Mouse (Mus musculus): Measurements from ENCODE around the gene Kctd12b.
"Not testable (repeated sequence)": the region's sequence is repeated elsewhere in the genome, so short reads cannot be mapped to it uniquely, and the experiment has no call there.

Kctd12b gene

GRCm38 (mm10) chrX:153695782-153696395 is at the start of gene Kctd12b:
Gene Kctd12b, minus strand, starts transcription at chrX:153696391.
- peak; percentile 3 for DNase-seq (ENCODE audit: low spot score)

DNA sequence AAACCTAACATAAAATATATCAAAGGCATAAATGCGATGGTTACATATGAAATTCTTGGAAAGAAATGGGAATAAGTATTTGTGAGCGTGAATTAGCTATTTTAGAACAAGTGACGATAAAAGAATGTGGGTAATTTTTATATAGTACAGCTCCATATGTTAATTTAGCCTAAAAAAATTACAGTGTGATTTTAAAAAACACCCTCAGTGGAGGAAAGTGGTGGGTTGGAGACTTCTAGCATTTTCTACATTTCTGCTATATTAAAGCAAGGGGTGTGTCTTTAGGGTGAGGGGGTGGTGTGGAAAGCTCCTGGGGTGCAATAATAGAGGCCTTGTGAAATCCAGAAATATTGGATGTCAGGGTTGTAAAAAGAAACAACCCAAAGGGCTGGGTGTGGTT is 46.3 kb upstream of the Kctd12b start:
- no peak for DNase-seq (ENCODE audit: low spot score)

DNA sequence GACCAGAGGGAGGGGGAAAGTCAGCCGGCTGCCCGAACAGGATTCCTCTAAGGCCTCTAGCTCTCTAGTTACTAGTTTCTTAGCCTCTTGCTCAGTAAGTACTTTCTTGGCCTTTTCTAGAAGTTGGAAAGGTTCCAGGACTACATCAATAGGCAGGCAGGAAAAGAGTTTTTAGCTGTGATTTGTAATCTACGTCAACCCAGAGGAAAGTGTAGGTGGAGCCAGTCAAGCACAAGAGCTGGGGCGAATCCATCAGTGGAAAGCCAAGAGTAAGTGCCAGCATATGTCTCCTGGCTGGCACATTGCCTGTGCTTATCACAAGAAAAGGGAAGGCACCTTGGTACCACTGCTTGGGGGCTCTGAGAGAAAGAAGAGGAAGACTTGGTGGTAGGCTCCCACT is 39.5 kb upstream of the Kctd12b start:
- no peak for DNase-seq (ENCODE audit: low spot score)

DNA sequence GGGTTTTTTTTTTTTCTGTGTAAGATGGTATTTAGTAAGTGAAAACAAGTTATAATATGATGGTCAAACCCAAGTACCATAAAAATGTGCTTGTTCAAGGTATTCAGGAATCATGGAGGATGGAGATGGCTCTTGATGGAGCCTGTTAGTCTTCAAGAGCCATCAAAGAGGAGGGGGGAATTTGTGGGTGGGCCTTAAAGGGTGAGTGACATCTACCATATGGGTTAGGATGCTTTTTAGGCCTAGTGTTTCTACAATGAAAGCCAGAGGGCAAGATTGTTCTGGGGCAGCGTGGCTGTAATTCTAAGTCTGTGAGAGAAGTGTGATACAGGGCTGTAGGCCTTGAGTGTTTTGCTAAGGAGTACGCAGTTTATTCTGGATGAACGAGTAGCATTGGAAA is 28.2 kb upstream of the Kctd12b start:
- no peak for DNase-seq (ENCODE audit: low spot score)

DNA sequence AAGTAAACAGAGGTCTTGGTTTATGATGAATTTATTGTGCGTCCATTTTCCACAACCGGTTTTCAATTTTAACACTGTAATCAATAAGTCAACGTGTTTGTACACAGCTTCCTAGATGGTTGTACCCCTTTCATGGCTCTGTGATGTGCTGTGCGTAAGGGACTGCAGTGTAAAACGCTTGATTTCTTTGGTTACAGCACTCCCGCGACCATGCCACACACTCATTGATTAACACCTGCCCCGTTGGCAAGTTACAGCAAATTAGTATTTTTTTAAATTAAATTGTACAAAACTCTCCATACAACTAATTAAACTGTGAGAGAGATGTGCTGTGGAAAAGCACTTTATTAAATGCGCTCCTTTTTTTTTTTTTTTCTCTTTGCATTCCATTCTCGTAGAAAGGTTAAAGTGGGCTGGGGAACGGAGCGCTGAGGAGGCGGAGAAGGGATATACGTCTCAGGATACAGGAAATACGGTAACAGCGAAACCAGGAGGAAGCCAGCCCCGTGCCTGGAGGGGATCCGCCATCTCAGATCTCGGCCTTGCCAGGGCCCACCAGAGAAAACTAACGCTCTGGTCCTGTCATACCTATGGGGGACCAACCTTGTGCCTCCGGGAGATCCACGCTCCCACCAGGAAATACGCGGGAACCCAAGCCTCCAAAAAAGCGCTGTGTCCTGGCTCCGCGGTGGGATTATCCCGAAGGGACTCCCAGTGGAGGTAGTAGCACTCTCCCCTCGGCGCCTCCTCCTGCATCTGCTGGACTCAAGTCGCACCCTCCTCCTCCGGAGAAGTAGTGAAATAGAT is 27.1 kb upstream of the Kctd12b start, which contains the start of gene Nbdy:
Gene Nbdy, plus strand, starts transcription at position 481 of the 807 bp plus-strand sequence.
- peak; percentile 24 for DNase-seq (ENCODE audit: low spot score)

DNA sequence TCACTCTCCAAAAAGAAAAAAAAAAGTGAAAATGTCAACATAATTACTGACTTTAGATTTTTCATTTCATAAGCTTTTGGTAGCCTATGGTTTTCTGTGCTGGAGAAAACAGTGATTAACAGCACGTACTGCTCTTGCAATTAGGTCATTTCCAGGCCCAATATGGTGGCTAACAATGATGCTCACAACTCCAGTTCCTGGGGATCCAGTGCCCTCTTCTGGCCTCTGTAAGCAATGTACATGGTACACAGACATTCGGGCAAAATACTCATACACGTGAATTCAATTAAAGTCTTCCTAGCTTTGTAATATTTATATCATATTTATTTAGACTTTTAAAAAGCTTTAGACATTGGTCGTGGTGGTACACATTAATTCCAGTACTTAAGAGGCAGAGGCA is 23.4 kb upstream of the Kctd12b start:
- no peak for DNase-seq (ENCODE audit: low spot score)

DNA sequence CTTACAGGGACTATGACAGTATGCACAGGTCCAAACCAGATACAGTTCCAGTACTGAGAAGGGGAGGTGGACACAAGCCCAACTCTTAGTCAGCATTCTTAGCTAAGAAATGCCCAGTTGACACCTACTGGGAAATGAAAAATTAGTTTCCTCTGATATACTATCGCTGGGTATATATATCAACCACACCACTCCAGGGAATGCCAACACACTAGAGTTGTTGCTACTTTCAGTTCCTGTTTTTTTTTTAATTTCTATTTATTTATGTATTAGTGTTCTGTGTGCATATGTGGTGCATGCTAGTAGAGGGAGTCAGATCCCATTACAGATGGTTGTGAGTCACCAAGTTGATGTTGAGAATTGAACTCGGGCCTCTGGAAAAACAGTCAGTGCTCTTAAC is 20.5 kb upstream of the Kctd12b start:
- no peak for DNase-seq (ENCODE audit: low spot score)

DNA sequence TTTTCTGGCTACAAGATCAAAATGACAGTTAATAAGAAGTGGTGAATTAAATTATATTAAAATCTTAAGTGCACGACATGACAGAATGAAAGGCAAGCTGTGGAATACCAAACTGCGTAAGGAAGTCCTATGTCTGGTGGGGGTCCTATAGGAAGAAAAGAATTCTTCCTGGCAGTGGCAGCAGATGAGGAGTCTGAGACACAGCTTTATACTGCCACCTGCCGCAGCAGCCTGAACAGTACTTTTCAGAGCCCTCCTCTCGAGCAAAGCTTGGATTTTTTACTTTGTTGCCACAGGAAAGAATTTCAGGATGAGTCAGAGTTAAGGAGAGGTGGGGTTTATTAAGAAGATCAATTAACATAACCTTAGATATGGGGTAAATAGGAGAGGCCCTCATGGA is 11.5 kb upstream of the Kctd12b start:
- peak; percentile 9 for DNase-seq (ENCODE audit: low spot score)

- DNase-seq (ENCODE audit: low spot score), result no peak
These were observed 4.3 kb upstream of the Kctd12b start for GRCm38 (mm10) chrX:153700463-153700862.

DNA sequence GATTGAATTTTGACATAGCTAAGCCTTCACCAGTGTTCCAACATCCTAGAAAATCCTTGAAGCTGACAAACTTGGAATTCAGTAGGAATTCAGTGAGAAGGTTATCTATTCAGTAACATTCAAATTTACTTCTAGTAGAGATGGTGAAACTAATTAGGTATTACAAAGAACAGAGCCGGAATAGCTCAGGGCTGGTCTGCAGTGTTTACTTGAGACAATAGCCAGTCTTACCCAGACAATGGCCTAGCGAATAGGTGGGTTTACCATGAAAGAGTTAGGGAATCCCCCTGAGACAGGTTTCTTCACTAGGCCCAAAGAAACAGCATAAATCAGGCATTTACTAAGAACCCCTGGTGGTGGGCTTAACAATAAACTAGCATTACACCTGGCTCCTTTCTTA is 28.0 kb downstream of the Kctd12b start:
- not testable (repeated sequence) for DNase-seq (ENCODE audit: low spot score)

DNA sequence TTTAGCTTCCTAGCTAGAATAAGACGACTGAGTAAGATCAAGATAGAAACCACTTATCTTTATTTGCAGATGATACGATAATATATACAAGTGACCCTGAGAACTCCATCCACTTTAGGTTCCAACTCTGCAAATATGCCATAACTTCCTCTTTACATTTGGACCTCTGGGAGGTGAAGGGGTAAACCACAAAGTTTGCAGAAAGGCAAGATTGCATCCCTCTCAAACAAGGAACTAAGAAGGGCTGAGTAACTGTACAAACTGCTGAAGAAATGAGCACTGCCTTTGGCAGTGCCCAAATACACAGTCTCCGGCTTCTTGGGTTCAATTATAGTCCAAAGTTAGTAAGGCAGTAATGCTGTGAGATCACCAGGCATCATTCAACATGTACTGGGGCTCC is 31.3 kb downstream of the Kctd12b start:
- no peak for DNase-seq (ENCODE audit: low spot score)

GRCm38 (mm10) chrX:153656949-153657348 is 39.2 kb downstream of the Kctd12b start:
- DNase-seq (ENCODE audit: low spot score), result no peak

DNA sequence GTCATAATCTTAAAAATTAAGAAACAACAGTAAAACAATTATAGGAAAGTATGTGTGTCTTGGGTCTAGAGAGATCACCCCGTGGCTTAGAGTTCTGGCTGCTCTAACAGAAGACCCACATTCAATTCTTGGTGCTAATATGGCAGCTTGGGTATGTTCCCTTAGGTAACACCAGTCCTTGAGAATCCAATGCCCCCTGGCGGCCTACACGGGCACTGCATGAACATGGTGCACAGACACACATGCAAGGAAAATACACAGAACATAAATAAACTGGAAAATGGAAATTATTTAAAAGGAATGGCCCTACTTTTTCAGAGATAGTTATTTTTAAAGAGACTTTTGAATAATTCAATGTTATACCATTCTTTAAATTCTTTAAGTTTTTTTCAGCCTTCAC is 55.6 kb downstream of the Kctd12b start:
- DNase-seq (ENCODE audit: low spot score), result no peak

DNA sequence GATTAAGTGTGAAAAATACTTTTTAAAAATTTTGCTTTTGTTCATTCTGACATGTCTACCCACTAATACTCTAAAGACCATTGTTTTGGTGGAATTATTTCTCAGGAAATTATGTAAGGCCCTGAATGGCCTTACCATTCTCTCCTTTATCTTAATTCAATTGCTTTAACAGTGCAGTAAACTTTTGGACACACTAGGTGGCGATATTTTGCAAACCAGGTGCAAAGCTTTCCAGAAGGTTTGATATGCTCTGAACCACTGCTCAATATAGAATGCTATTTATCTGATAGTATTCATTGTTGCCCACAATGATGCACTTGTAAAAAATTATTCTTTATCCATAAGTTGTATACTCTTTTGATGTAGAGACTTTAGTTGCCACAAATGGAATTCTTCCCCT is 59.9 kb downstream of the Kctd12b start:
- no peak for DNase-seq (ENCODE audit: low spot score)
